Mouse (Mus musculus) bone marrow, adult 2 months (tissue): ENCODE results near the gene Mss51.

Experiments used
- CTCF ChIP-seq: fragments of 200-500 bp; IDR thresholded peaks from 2 replicates; pipeline ENCODE4 v1.5.1; 2011; ENCODE audit warnings: low read length, control low read depth; ENCODE audit not compliant: control insufficient read depth, insufficient read depth
- POLR2A ChIP-seq: fragments of 200-500 bp; IDR thresholded peaks from 2 replicates; pipeline ENCODE4 v1.6.1; 2011; ENCODE audit warnings: low read depth, mild to moderate bottlenecking, control low read depth, low read length, borderline replicate concordance; ENCODE audit not compliant: control insufficient read depth

DNA sequence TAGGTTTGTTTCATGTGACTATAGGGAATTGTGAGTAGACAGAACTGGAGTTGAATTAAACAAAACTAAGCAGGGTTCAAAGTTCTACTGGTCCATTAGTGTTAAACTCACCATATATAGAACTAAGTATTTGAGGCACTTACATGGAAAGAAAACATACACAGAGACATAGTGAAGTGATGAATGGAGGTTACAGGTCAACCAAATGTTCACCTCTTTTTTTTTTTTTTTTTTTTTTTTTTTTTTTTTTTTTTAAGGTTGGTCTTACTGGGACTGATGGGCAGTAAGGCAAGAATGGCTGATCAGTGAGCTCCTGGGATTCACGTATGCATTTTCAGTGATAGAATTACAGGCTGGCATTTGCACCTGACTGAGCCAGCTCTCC, 16.5 kb downstream of the Mss51 start:
- TF ChIP-seq CTCF = no peak
- no peak for TF ChIP-seq POLR2A
